Mouse (Mus musculus): ENCODE data around the gene Elp4.

Elp4 gene

GRCm38 (mm10) chr2:105682634-105683351, 221.6 kb downstream of the Elp4 start:
- no peak for DNase-seq (ENCODE audit: low spot score)

- DNase-seq (ENCODE audit: low spot score): no peak
Measured at GRCm38 (mm10) chr2:105682011-105682501, 222.3 kb downstream of the Elp4 start.

GRCm38 (mm10) chr2:105680999-105681710, 223.2 kb downstream of the Elp4 start:
- no peak for DNase-seq (ENCODE audit: low spot score)

- no peak for DNase-seq (ENCODE audit: low spot score)
Measured at GRCm38 (mm10) chr2:105680146-105680998, 224.0 kb downstream of the Elp4 start.

GRCm38 (mm10) chr2:105679331-105679730, 225.0 kb downstream of the Elp4 start:
- no peak for DNase-seq (ENCODE audit: low spot score)

GRCm38 (mm10) chr2:105678880-105679321, 225.5 kb downstream of the Elp4 start:
- no peak for DNase-seq (ENCODE audit: low spot score)

GRCm38 (mm10) chr2:105678306-105678705, 226.1 kb downstream of the Elp4 start:
- DNase-seq (ENCODE audit: low spot score): no peak

- no peak for DNase-seq (ENCODE audit: low spot score)
Measured at GRCm38 (mm10) chr2:105677434-105678105, 226.8 kb downstream of the Elp4 start.

GRCm38 (mm10) chr2:105676909-105677433, 227.4 kb downstream of the Elp4 start:
- DNase-seq (ENCODE audit: low spot score): no peak

- DNase-seq (ENCODE audit: low spot score): peak; percentile 47
Measured at GRCm38 (mm10) chr2:105676080-105676908, 228.1 kb downstream of the Elp4 start.

- no peak for DNase-seq (ENCODE audit: low spot score)
Measured at GRCm38 (mm10) chr2:105675730-105676079, 228.7 kb downstream of the Elp4 start.

GRCm38 (mm10) chr2:105674875-105675729, 229.3 kb downstream of the Elp4 start:
- no peak for DNase-seq (ENCODE audit: low spot score)

- DNase-seq (ENCODE audit: low spot score): no peak
Measured at GRCm38 (mm10) chr2:105674061-105674874, 230.1 kb downstream of the Elp4 start.

GRCm38 (mm10) chr2:105673631-105674060, 230.7 kb downstream of the Elp4 start:
- no peak for DNase-seq (ENCODE audit: low spot score)

GRCm38 (mm10) chr2:105673054-105673453, 231.3 kb downstream of the Elp4 start:
- no peak for DNase-seq (ENCODE audit: low spot score)

- no peak for DNase-seq (ENCODE audit: low spot score)
Measured at GRCm38 (mm10) chr2:105672596-105672960, 231.8 kb downstream of the Elp4 start.

GRCm38 (mm10) chr2:105671798-105672595, 232.4 kb downstream of the Elp4 start:
- no peak for DNase-seq (ENCODE audit: low spot score)
